Mouse (Mus musculus): ENCODE measurements around the gene Kat2a. TPM values are rescaled to one million over a fixed set of nuclear protein-coding genes. Genes with fewer than 3 reads are reported as not detected.

Gene Kat2a
- total and polyA plus RNA-seq, 3 experiments, result 59.6 to 143 (median 63.7) TPM

DNA sequence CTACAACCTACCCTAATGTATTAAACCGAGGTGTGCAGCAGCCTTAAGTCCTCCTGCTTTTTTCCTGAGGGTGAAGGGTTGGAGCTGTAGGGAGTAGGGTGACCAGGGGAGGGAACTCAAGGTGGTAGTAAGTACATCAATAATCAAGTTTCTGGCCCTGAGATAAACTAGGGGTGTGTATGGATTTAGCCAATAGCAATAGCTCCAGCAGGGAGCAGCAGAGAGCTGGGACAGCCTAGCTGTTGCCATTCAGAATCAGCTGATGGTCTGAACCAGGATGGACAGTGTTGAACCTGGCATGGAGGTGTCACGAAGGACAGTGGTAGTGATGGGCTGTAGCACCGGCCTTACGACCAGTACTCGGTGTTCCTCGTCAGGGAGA lies 2.3 kb upstream of the Kat2a start (continued):
- TF ChIP-seq EP300 (IDR thresholded peaks at IDR 0.05; ENCODE audit: low read depth in 1 of 2, low read length in 2 of 2), result peak; percentile 11 to 23; a peak in 1 of 4 replicates
- peak; percentile 35; the same call in 1 of the 2 replicates for TF ChIP-seq MXI1 (IDR thresholded peaks at IDR 0.05; ENCODE audit: low read depth, low read length)

DNA sequence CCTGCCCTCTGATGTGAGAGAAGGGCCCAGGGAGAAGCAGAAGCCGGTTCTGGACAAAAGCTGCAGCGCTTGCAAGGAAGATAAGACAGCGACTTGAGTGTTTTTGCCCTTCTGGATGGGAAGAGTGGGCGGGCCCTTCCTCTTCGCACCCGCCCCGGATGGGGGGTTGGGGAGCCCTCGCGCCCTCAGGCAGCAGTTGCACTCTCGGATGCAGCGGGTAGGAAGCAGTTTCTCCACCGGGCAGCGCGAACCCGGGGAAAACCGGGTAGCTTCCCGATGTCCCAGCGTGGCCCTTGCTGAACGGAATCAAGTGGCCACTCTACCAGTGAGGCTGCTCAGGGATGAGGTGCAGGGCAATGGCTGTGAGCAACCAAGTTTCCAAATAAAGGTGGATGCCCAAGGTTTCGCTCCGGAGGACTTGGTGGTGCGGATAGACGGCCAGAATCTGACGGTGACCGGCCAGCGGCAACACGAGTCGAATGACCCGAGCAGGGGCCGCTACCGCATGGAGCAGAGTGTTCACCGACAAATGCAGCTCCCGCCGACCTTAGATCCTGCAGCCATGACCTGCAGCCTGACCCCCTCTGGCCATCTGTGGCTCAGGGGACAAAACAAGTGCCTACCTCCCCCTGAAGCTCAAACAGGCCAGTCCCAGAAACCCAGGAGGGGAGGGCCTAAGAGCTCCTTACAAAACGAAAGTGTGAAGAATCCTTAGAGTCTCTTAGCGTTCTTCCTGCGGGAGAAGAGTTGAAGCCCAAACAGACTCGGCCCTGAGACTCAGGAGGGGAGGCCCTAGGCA lies 1.7 kb upstream of the Kat2a start, which contains the start of gene Hspb9:
Gene Hspb9 (plus strand): TSS at position 116 of the 799 bp plus-strand sequence.
- H3K27ac ChIP-seq (ENCODE audit: control insufficient read depth, low read depth, low read length), result peak within 1 kb of the TSS; percentile 79
- H3K36me3 ChIP-seq (ENCODE audit: control insufficient read depth in 1 of 2, insufficient read depth in 2 of 2, low read length in 2 of 2), result peaks cover 4 to 28% of the 10 kb centered on the region in 2 experiments
- H3K4me1 ChIP-seq (ENCODE audit: control insufficient read depth in 1 of 2, insufficient read depth in 2 of 2, low read length in 2 of 2), result peaks cover 5 to 27% of the 10 kb centered on the region in 2 experiments; a peak in 3 of 4 replicates
- peak; percentile 96 for DNase-seq (ENCODE audit: low read depth, low spot score)
- no peaks in the 10 kb centered on the region for H3K27me3 ChIP-seq (ENCODE audit: control insufficient read depth in 1 of 2, insufficient read depth in 2 of 2, low read length in 2 of 2)
- H3K9ac ChIP-seq (ENCODE audit: control insufficient read depth, low read depth, low read length, poor library complexity, severe bottlenecking), result peak within 1 kb of the TSS; percentile 64
- peak within 1 kb of the TSS; percentile 32 to 39 for H3K4me3 ChIP-seq (ENCODE audit: control insufficient read depth in 1 of 2, insufficient read depth in 1 of 2, low read depth in 2 of 2, low read length in 2 of 2)
- H3K9me3 ChIP-seq (replicated peaks; ENCODE audit: insufficient read depth, low read length), result no peaks in the 10 kb centered on the region
- H3K79me2 ChIP-seq (ENCODE audit: control insufficient read depth, insufficient read depth, low read length, poor library complexity), result peaks cover 13% of the 10 kb centered on the region
- TF ChIP-seq MYC (IDR thresholded peaks at IDR 0.05; ENCODE audit: low read depth, low read length) (0 out of 2 replicates have a peak, but pooled peaks have one; percentile 33), E2F4 (IDR thresholded peaks at IDR 0.05; ENCODE audit: borderline replicate concordance, low read depth, low read length) (no peak), ZNF384 (IDR thresholded peaks at IDR 0.05; ENCODE audit: low read depth, low read length) (no peak; the same call in 1 of the 2 replicates), JUND (IDR thresholded peaks at IDR 0.05; ENCODE audit: low read depth, low read length) (no peak), HCFC1 (IDR thresholded peaks at IDR 0.05; ENCODE audit: low read depth, low read length) (peak; percentile 74), RCOR1 (IDR thresholded peaks at IDR 0.05; ENCODE audit: low read depth, low read length) (peak; percentile 20; the same call in 1 of the 2 replicates), TAL1 (IDR thresholded peaks at IDR 0.05; ENCODE audit: low read length) (peak; percentile 70), MXI1 (IDR thresholded peaks at IDR 0.05; ENCODE audit: low read depth, low read length) (peak; percentile 33; the same call in 1 of the 2 replicates), ETS1 (IDR thresholded peaks at IDR 0.05; ENCODE audit: low read depth, low read length) (peak; percentile 45), ZMIZ1 (IDR thresholded peaks at IDR 0.05; ENCODE audit: low read depth, low read length) (peak; percentile 57; the same call in 1 of the 2 replicates), KAT2A (conservative IDR thresholded peaks at IDR 0.05; ENCODE audit: low read depth, low read length) (no peak), MAFK (IDR thresholded peaks at IDR 0.05; ENCODE audit: borderline replicate concordance, low read depth, low read length) (no peak), CTCF (IDR thresholded peaks at IDR 0.05 in 2 of 3, conservative IDR thresholded peaks at IDR 0.05 in 1 of 3; ENCODE audit: control insufficient read depth in 1 of 3, insufficient read depth in 1 of 3, low read depth in 2 of 3, low read length in 3 of 3, poor library complexity in 1 of 3, severe bottlenecking in 1 of 3) (no peak; a peak in 1 of 6 replicates), SIN3A (IDR thresholded peaks at IDR 0.05; ENCODE audit: low read length) (peak; percentile 89), ZC3H11A (IDR thresholded peaks at IDR 0.05; ENCODE audit: low read depth, low read length) (no peak), CHD2 (IDR thresholded peaks at IDR 0.05; ENCODE audit: low read length) (peak; percentile 54), NRF1 (IDR thresholded peaks at IDR 0.05; ENCODE audit: insufficient read depth, low read depth, low read length, poor library complexity, severe bottlenecking) (peak; percentile 9; the same call in 1 of the 2 replicates), MYB (IDR thresholded peaks at IDR 0.05; ENCODE audit: low read depth, low read length) (peak; percentile 14; the same call in 1 of the 2 replicates), TCF12 (IDR thresholded peaks at IDR 0.05; ENCODE audit: low read depth, low read length) (peak; percentile 56; the same call in 1 of the 2 replicates), USF1 (IDR thresholded peaks at IDR 0.05; ENCODE audit: low read depth, low read length) (no peak; the same call in 1 of the 2 replicates), MAZ (IDR thresholded peaks at IDR 0.05; ENCODE audit: low read depth, low read length) (peak; percentile 85; the same call in 1 of the 2 replicates), MEF2A (IDR thresholded peaks at IDR 0.05; ENCODE audit: extremely low read depth, insufficient replicate concordance, low read depth, low read length, poor library complexity, severe bottlenecking) (no peak), CHD1 (IDR thresholded peaks at IDR 0.05; ENCODE audit: low read depth, low read length) (no peak), UBTF (IDR thresholded peaks at IDR 0.05; ENCODE audit: borderline replicate concordance, insufficient read depth, low read depth, low read length) (no peak), ZKSCAN1 (IDR thresholded peaks at IDR 0.05; ENCODE audit: low read depth, low read length) (0 out of 2 replicates have a peak, but pooled peaks have one; percentile 10), POLR2AphosphoS2 (IDR thresholded peaks at IDR 0.05; ENCODE audit: low read length) (peak; percentile 74; the same call in 1 of the 2 replicates), USF2 (IDR thresholded peaks at IDR 0.05; ENCODE audit: borderline replicate concordance in 1 of 2, insufficient read depth in 1 of 2, low read depth in 1 of 2, low read length in 2 of 2) (no peak), SMC3 (IDR thresholded peaks at IDR 0.05; ENCODE audit: low read depth, low read length) (no peak; the same call in none of the 2 replicates), MAX (IDR thresholded peaks at IDR 0.05; ENCODE audit: low read length) (peak; percentile 56), BHLHE40 (IDR thresholded peaks at IDR 0.05; ENCODE audit: borderline replicate concordance, low read depth, low read length) (no peak), GABPA (IDR thresholded peaks at IDR 0.05; ENCODE audit: low read depth, low read length) (no peak)

Data from MEL (cell line).